Mouse (Mus musculus) cerebellum, adult 11 months (tissue): ENCODE measurements around the gene Fam50a.

Source experiments
- DNase-seq: peaks from one replicate; pipeline ENCODE4 v3.0.0; 2022

Fam50a gene

GRCm38 (mm10) chrX:74312540-74313464, at the start of gene Fam50a:
Fam50a (plus strand) TSS chrX:74313033.
- DNase-seq = peak; percentile 83

GRCm38 (mm10) chrX:74269736-74270061, 43.1 kb upstream of the Fam50a start:
- DNase-seq = no peak

GRCm38 (mm10) chrX:74270062-74270901, 42.6 kb upstream of the Fam50a start, which contains the start of gene Rpl10:
Rpl10 (plus strand) TSS chrX:74270812.
- DNase-seq = peak; percentile 85

GRCm38 (mm10) chrX:74270902-74271551, 41.8 kb upstream of the Fam50a start:
- DNase-seq = no peak

GRCm38 (mm10) chrX:74273422-74274322, 39.2 kb upstream of the Fam50a start:
- DNase-seq = no peak

GRCm38 (mm10) chrX:74277916-74278315, 34.9 kb upstream of the Fam50a start:
- no peak for DNase-seq

GRCm38 (mm10) chrX:74281041-74281731, 31.6 kb upstream of the Fam50a start:
- no peak for DNase-seq

GRCm38 (mm10) chrX:74281732-74282394, 31.0 kb upstream of the Fam50a start, which contains the start of the genes Taz and Dnase1l1:
Taz (plus strand) TSS chrX:74281912.
Dnase1l1 (minus strand) TSS chrX:74282337.
- peak; percentile 63 for DNase-seq

GRCm38 (mm10) chrX:74282395-74283091, 30.3 kb upstream of the Fam50a start:
- DNase-seq = peak; percentile 78

GRCm38 (mm10) chrX:74283092-74283437, 29.8 kb upstream of the Fam50a start:
- no peak for DNase-seq

GRCm38 (mm10) chrX:74293431-74293830, 19.4 kb upstream of the Fam50a start:
- no peak for DNase-seq

GRCm38 (mm10) chrX:74296538-74297448, 16.0 kb upstream of the Fam50a start, which contains the start of gene Atp6ap1:
Atp6ap1 (plus strand) TSS chrX:74297097.
- peak; percentile 91 for DNase-seq

- DNase-seq = no peak
Measured at GRCm38 (mm10) chrX:74298348-74298747, 14.5 kb upstream of the Fam50a start.

- no peak for DNase-seq
Measured at GRCm38 (mm10) chrX:74299721-74300120, 13.1 kb upstream of the Fam50a start.

- peak; percentile 71 for DNase-seq
Measured at GRCm38 (mm10) chrX:74304867-74305700, 7.7 kb upstream of the Fam50a start, which contains the start of gene Gdi1. Gdi1 (plus strand) TSS chrX:74304998.

GRCm38 (mm10) chrX:74328725-74329161, 15.9 kb downstream of the Fam50a start, which contains the start of gene Plxna3:
Plxna3 (plus strand) TSS chrX:74329066.
- DNase-seq = peak; percentile 62

- no peak for DNase-seq
Measured at GRCm38 (mm10) chrX:74329215-74329671, 16.4 kb downstream of the Fam50a start.
